Mouse (Mus musculus) ES-Bruce4 (cell line): ENCODE data around the gene Ppm1h.

Source experiments
- CTCF ChIP-seq: IDR thresholded peaks from one replicate; pipeline ENCODE4 v1.8.1; 2011; ENCODE audit warnings: low read depth, low read length
- EP300 ChIP-seq: IDR thresholded peaks from 2 replicates; pipeline ENCODE4 v1.6.1; 2011; ENCODE audit warnings: low read depth, low read length; ENCODE audit not compliant: insufficient read depth

GRCm38 (mm10) chr10:122696335-122696734, 17.8 kb downstream of the Ppm1h start:
- no peak for TF ChIP-seq CTCF
- TF ChIP-seq EP300: no peak
